Mouse (Mus musculus): ENCODE results near the gene Ifi207. TPM values are rescaled to one million over a fixed set of nuclear protein-coding genes. Genes with fewer than 3 reads are reported as not detected.
A peak's percentile ranks its signal among the peaks of the same experiment; 100 is the strongest.
"Not testable (repeated sequence)": the region's sequence is repeated elsewhere in the genome, so short reads cannot be mapped to it uniquely, and the experiment has no call there.

Gene Ifi207
- polyA plus RNA-seq (2012; ENCODE audit: insufficient read depth, low replicate concordance), result 2.0 TPM in 1 of 2 replicates, not detected in the other

DNA sequence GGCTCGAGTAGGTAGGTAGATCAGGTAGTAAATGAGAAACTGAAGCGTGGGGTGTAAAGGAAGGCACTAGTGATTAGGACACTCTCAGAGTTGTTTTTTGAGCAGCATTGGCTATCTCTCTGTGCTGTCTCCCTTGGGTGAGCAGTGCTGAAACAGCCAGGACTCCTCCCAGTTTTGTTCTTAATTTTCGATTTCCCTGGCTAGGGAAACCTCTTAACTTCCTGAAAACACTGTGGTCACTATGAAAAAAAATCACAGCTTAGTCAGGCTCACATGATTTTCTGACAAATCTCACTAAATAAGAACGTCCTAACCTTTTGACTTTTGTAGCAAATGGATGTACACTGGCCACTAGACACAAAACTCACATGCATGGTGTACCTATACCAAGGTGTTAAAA lies at the start of gene Ifi207:
Gene Ifi207 (minus strand): TSS at position 92 of the 400 bp plus-strand sequence.
- no peaks in the 10 kb centered on the region for H3K4me1 ChIP-seq
- H3K9me3 ChIP-seq, result no peaks in the 10 kb centered on the region
- TF ChIP-seq FLI1 (IDR thresholded peaks at IDR 0.05; ENCODE audit: low read length) (no peak), GATA1 (IDR thresholded peaks at IDR 0.05; ENCODE audit: borderline replicate concordance, low read length) (no peak)
- H3K27me3 ChIP-seq (replicated peaks), result no peaks in the 10 kb centered on the region
- H3K36me3 ChIP-seq (replicated peaks; ENCODE audit: low read length), result no peaks in the 10 kb centered on the region
- H3K4me3 ChIP-seq (replicated peaks), result peak within 1 kb of the TSS; percentile 76

- not testable (repeated sequence) for H3K9me3 ChIP-seq; H3K4me3 ChIP-seq (replicated peaks); H3K27me3 ChIP-seq (replicated peaks); H3K4me1 ChIP-seq; H3K36me3 ChIP-seq (replicated peaks; ENCODE audit: low read length)
These were observed 31.9 kb upstream of the Ifi207 start for GRCm38 (mm10) chr1:173773457-173773856.

DNA sequence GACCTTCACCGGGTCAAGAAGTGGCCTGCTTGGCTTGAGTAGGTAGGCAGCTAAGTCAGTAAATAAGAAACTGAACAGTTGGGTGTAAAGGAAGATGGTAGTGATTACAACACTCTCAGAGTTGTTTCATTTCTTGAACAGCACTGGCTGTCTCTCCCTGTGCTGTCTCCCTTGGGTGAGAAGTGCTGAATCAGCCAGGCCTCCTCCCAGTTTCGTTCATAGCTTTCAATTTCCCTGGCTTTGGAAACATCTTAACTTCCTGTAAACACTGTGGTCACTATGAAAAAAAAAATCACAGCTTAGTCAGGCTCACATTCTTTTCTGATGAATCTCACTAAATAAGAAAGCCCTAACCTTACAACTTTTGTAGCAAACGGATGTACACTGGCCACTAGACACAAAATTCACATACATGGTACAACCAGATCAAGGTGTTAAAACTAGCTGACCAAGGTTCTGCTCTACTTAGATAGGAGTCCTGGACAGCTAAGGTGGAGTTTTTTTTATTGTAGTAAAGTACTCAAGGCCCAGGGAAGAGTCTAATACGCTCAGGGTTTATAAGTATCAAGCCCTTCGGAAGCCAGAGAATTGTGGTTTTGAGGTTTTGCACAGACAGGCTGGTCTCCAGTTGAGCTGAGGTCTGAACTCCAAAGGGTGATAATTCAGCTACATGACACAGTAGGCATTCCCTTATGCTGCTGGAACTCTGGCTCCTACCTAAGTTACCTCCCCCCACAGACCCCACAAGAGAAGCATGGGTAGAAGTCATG lies 25.5 kb upstream of the Ifi207 start, which contains the start of gene Ifi204:
Gene Ifi204 (minus strand): TSS at position 96 of the 770 bp plus-strand sequence.
- not testable (repeated sequence) for H3K27me3 ChIP-seq (replicated peaks); H3K36me3 ChIP-seq (replicated peaks; ENCODE audit: low read length); H3K4me1 ChIP-seq; H3K9me3 ChIP-seq; H3K4me3 ChIP-seq (replicated peaks)

DNA sequence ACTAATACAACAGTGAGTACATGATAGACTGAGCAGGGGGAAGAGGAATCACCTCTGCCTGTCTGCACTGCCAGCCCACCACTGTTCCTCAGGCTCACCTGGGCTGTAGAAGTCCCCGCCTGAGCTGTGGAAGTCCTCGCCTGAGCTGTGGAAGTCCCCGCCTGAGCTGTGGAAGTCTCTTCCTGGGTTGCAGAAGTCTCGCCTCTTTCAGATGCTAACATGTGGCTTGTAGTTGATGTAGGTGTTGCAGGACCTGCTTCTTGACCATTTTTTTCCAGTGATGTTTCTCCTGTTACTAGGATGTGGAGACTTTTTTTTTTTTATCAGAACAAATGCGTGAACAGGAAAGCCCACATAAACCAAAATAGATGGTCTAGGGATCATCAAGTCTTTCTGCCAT lies 18.5 kb upstream of the Ifi207 start:
- H3K36me3 ChIP-seq (replicated peaks; ENCODE audit: low read length); H3K4me1 ChIP-seq; H3K27me3 ChIP-seq (replicated peaks); H3K4me3 ChIP-seq (replicated peaks); H3K9me3 ChIP-seq: not testable (repeated sequence)

- Histone ChIP-seq H3K4me1 (no peaks in the 10 kb centered on the region), H3K27me3 (replicated peaks) (no peaks in the 10 kb centered on the region), H3K4me3 (replicated peaks) (no peak overlapping the region), H3K36me3 (replicated peaks; ENCODE audit: low read length) (no peaks in the 10 kb centered on the region), H3K9me3 (no peaks in the 10 kb centered on the region)
- TF ChIP-seq GATA1 (IDR thresholded peaks at IDR 0.05; ENCODE audit: borderline replicate concordance, low read length), result no peak
- TF ChIP-seq FLI1 (IDR thresholded peaks at IDR 0.05; ENCODE audit: low read length), result no peak
These were observed 715 bp upstream of the Ifi207 start for GRCm38 (mm10) chr1:173742262-173742661.

GRCm38 (mm10) chr1:173740537-173740936 lies 1.0 kb downstream of the Ifi207 start:
- Histone ChIP-seq H3K36me3 (replicated peaks; ENCODE audit: low read length) (no peaks in the 10 kb centered on the region), H3K4me3 (replicated peaks) (peak overlapping the region; percentile 76), H3K4me1 (no peaks in the 10 kb centered on the region), H3K27me3 (replicated peaks) (no peaks in the 10 kb centered on the region), H3K9me3 (no peaks in the 10 kb centered on the region)
- no peak for TF ChIP-seq GATA1 (IDR thresholded peaks at IDR 0.05; ENCODE audit: borderline replicate concordance, low read length)
- no peak for TF ChIP-seq FLI1 (IDR thresholded peaks at IDR 0.05; ENCODE audit: low read length)

DNA sequence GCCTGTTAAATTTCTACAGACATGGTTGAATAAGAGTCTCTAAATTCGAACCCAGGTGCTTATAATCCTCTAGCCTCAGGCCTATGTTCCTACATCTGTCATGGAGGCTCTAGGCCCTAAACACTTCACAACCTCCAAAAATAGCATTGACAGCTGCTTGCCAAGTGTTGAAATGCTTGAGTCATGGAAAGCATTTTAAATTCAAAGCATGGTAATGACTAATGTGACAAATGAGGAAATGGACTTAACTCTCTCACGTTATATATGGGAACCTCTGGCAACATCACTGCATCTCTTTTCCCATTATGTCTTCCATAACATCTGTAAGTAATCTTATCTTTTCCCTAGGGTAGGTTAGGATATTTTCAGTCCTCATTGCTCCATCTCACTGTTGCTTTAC lies 4.6 kb downstream of the Ifi207 start:
- Histone ChIP-seq H3K4me3 (replicated peaks) (no peak overlapping the region), H3K4me1 (no peaks in the 10 kb centered on the region), H3K27me3 (replicated peaks) (no peaks in the 10 kb centered on the region), H3K9me3 (no peaks in the 10 kb centered on the region), H3K36me3 (replicated peaks; ENCODE audit: low read length) (no peaks in the 10 kb centered on the region)
- no peak for TF ChIP-seq GATA1 (IDR thresholded peaks at IDR 0.05; ENCODE audit: borderline replicate concordance, low read length)
- TF ChIP-seq FLI1 (IDR thresholded peaks at IDR 0.05; ENCODE audit: low read length), result no peak

- H3K4me3 ChIP-seq (replicated peaks); H3K9me3 ChIP-seq; H3K36me3 ChIP-seq (replicated peaks; ENCODE audit: low read length); H3K4me1 ChIP-seq; H3K27me3 ChIP-seq (replicated peaks): not testable (repeated sequence)
These were observed 6.5 kb downstream of the Ifi207 start for GRCm38 (mm10) chr1:173735015-173735414.

DNA sequence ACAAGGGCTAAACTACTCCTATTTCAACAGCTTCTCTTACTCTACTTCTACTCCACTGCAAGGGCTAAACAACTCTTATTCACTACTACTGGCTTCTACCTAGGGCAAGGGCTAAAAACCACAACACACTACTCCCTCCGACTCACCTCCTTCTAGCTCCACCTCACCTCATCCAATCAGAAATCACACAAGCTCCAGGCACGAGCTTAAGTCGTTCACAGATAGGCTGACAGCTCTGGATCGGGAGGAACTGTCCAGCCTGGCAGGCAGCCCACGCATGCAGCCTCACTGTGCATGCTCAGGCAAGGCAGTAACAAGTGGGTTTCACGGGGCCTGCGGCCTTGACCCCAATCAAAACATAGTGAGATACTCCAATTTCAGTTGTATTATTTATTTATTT lies 8.3 kb downstream of the Ifi207 start:
- Histone ChIP-seq H3K27me3 (replicated peaks) (no peaks in the 10 kb centered on the region), H3K4me1 (no peaks in the 10 kb centered on the region), H3K36me3 (replicated peaks; ENCODE audit: low read length) (no peaks in the 10 kb centered on the region), H3K4me3 (replicated peaks) (no peak overlapping the region), H3K9me3 (no peaks in the 10 kb centered on the region)
- no peak for TF ChIP-seq GATA1 (IDR thresholded peaks at IDR 0.05; ENCODE audit: borderline replicate concordance, low read length)
- TF ChIP-seq FLI1 (IDR thresholded peaks at IDR 0.05; ENCODE audit: low read length), result no peak

DNA sequence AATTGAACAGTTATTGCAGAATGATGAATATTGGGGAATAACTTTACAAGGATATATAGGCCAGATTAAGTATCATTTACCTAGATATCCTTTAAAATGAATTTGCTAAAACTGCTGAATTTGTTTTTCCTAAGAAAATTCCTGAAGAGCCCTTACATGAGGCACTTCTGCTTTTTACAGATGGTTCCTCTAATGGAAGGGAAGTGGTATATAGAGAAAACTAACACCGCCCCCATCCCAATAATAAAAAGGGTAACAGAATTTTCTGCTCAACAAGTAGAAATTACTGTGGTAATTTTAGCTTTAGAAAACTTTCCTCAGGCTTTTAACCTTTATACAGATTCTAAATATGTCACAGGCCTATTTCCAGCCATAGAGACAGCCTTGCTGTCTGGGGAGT lies 47.3 kb downstream of the Ifi207 start:
- H3K36me3 ChIP-seq (replicated peaks; ENCODE audit: low read length), result no peaks in the 10 kb centered on the region
- TF ChIP-seq FLI1 (IDR thresholded peaks at IDR 0.05; ENCODE audit: low read length), result no peak
- no peak for TF ChIP-seq GATA1 (IDR thresholded peaks at IDR 0.05; ENCODE audit: borderline replicate concordance, low read length)
- no peaks in the 10 kb centered on the region for H3K4me1 ChIP-seq
- no peak overlapping the region for H3K4me3 ChIP-seq (replicated peaks)
- no peaks in the 10 kb centered on the region for H3K9me3 ChIP-seq
- no peaks in the 10 kb centered on the region for H3K27me3 ChIP-seq (replicated peaks)

DNA sequence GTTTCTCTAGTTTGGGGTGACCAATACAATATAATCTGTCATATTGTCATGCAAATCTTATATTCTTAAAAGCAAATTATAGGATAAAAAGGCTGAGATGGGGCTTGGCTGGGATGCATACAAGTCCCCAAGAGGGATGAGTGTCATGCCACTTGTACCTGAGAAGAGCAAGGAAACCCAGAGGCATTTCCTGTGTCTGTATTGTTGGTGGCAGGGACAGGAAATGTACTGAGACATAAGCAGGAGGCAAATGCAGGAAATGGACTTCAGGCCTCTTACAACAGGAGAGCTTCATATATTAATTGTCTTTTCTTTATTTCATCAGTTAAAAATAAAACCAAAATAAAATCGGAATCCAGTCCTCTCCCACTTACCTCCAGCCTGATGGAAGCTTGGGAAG lies 62.9 kb downstream of the Ifi207 start:
- H3K4me3 ChIP-seq (replicated peaks); H3K36me3 ChIP-seq (replicated peaks; ENCODE audit: low read length); H3K27me3 ChIP-seq (replicated peaks); H3K9me3 ChIP-seq; H3K4me1 ChIP-seq: not testable (repeated sequence)

GRCm38 (mm10) chr1:173673458-173674097 lies 68.0 kb downstream of the Ifi207 start, which contains the start of gene Ifi208:
Gene Ifi208 (plus strand): TSS chr1:173673675.
- H3K4me3 ChIP-seq (replicated peaks); H3K36me3 ChIP-seq (replicated peaks; ENCODE audit: low read length); H3K27me3 ChIP-seq (replicated peaks); H3K4me1 ChIP-seq; H3K9me3 ChIP-seq: not testable (repeated sequence)
